Mouse (Mus musculus): ENCODE data around the gene E2f2. TPM values are rescaled to one million over a fixed set of nuclear protein-coding genes. Genes with fewer than 3 reads are reported as not detected.

The E2f2 gene
- polyA plus RNA-seq, 1 experiment from 2014 or later, result 8.0 TPM

DNA sequence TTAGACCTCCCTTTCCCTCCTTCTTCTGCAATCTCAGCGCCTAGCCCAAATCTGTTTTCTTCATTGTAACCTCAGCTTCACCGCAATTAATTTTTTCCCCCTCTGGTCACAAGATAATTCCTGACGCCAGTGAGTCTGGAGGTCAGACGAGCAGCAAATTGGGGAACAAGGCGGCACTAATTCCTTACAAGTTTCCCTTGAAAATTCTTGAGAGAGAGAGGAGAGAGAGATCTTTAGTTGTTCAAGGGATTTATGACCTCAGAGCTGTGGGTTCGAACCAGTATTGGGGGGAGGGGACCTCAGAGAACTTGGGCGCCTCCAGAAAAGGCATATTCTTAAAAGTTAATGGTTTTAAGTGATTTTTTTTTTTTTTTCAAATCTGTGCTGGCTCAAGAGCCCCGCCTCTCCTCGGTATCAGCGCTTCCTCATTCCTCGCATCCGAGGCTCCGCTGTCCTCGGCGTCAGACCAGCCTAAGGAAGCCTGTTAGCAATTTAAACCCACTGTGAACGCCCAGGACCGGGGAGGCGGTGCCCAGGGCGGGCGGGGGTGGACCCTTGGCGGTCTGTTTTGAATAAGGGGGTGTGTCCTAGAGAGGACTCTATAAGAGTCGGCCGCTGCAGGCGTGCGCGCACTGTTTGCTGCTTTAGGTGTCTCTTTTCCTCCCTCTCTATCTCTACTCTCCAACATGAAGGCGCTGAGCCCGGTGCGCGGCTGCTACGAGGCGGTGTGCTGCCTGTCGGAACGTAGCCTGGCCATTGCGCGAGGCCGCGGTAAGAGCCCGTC is 28.8 kb upstream of the E2f2 start, which contains the start of gene Id3:
TSS of gene Id3 (plus strand) at position 305 of the 784 bp plus-strand sequence.
- ATAC-seq (ENCODE audit: low FRiP score), result peak; percentile 80
- Histone ChIP-seq H3K36me3 (ENCODE audit: control insufficient read depth, insufficient read depth, low read length) (no peaks in the 10 kb centered on the region), H3K27ac (ENCODE audit: low read depth, low read length) (peak within 1 kb of the TSS; percentile 86), H3K9me3 (ENCODE audit: control insufficient read depth, low read length) (no peaks in the 10 kb centered on the region), H3K4me3 (ENCODE audit: low read depth, low read length) (peak within 1 kb of the TSS; percentile 81), H3K4me1 (ENCODE audit: control insufficient read depth, insufficient read depth, low read length) (peaks cover 62% of the 10 kb centered on the region), H3K4me2 (peak within 1 kb of the TSS; percentile 72), H3K9ac (ENCODE audit: low read length) (peak within 1 kb of the TSS; percentile 90), H3K27me3 (ENCODE audit: control insufficient read depth, insufficient read depth, low read length) (no peaks in the 10 kb centered on the region)
- peak; percentile 99 for DNase-seq (ENCODE audit: low spot score, missing footprints)
- under 1% methylated on average over 39 of the region's 39 CpGs for WGBS

DNA sequence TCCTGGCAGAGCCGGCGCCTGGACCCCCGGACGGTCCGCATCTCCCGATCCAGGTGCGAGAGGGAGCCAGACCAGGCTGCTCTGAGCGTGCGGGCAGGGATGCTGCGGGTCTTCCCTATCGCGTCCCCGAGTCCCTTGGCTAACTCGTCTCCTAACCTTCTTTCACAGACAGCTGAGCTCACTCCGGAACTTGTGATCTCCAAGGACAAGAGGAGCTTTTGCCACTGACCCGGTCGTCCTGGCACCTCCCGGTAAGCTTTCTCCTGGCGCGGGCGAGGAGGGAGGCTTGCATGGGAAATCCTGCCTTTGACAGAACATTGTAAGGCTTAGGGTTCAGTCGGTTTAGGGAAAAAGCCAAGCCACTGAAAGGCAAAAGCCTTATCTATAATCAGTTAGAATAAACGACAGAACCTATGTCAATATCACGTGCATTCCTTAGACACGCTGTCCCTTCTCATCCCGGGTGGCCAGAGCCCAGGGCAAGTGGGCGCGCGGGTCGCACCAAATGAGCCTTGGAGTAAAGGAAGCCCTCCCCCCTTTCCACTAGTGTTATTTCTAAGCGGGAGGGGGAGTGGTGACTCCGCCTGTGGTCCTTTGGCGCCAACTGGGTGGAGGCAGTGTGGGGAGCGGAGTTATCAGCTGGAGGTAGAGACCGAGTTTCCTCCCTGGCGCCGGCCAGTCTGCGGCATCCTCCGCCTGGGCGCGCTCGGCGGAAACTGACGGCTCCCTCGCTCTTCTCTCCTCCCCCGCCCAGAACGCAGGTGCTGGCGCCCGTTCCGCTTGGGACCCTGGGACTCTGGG is 27.9 kb upstream of the E2f2 start:
- peaks cover 62% of the 10 kb centered on the region for H3K4me1 ChIP-seq (ENCODE audit: control insufficient read depth, insufficient read depth, low read length)
- no peaks in the 10 kb centered on the region for H3K36me3 ChIP-seq (ENCODE audit: control insufficient read depth, insufficient read depth, low read length)
- no peak for ATAC-seq (ENCODE audit: low FRiP score)
- under 1% methylated on average over 50 of the region's 50 CpGs for WGBS
- H3K27me3 ChIP-seq (ENCODE audit: control insufficient read depth, insufficient read depth, low read length), result no peaks in the 10 kb centered on the region
- peak overlapping the region; percentile 81 for H3K4me3 ChIP-seq (ENCODE audit: low read depth, low read length)
- H3K9me3 ChIP-seq (ENCODE audit: control insufficient read depth, low read length), result no peaks in the 10 kb centered on the region
- peak overlapping the region; percentile 86 for H3K27ac ChIP-seq (ENCODE audit: low read depth, low read length)
- peak overlapping the region; percentile 72 for H3K4me2 ChIP-seq
- peak; percentile 96 for DNase-seq (ENCODE audit: low spot score, missing footprints)
- H3K9ac ChIP-seq (ENCODE audit: low read length), result peak overlapping the region; percentile 90

DNA sequence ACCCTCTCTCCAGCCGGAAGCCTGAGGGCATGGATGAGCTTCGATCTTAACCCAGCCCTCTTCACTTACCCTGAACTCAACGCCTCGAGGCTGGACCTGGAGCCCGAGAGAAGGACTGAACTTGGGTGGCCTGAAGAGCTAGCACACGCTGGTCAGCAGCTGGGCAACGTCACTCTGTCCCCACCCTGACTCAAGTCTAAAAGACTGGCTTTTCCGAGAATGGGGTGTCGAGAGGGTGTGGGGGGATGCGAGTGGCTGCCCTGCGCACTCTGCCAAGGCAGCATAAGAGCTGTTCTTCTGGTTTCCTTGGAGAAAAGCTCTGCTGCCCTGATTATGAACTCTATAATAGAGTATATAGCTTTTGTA is 27.3 kb upstream of the E2f2 start:
- peak overlapping the region; percentile 90 for H3K9ac ChIP-seq (ENCODE audit: low read length)
- peak overlapping the region; percentile 81 for H3K4me3 ChIP-seq (ENCODE audit: low read depth, low read length)
- no peaks in the 10 kb centered on the region for H3K9me3 ChIP-seq (ENCODE audit: control insufficient read depth, low read length)
- ATAC-seq (ENCODE audit: low FRiP score) (no peak), DNase-seq (ENCODE audit: low spot score, missing footprints) (no peak)
- under 1% methylated on average over 11 of the region's 11 CpGs for WGBS
- peaks cover 56% of the 10 kb centered on the region for H3K4me1 ChIP-seq (ENCODE audit: control insufficient read depth, insufficient read depth, low read length)
- no peaks in the 10 kb centered on the region for H3K36me3 ChIP-seq (ENCODE audit: control insufficient read depth, insufficient read depth, low read length)
- no peaks in the 10 kb centered on the region for H3K27me3 ChIP-seq (ENCODE audit: control insufficient read depth, insufficient read depth, low read length)
- peak overlapping the region; percentile 72 for H3K4me2 ChIP-seq
- peak overlapping the region; percentile 86 for H3K27ac ChIP-seq (ENCODE audit: low read depth, low read length)

- no peaks in the 10 kb centered on the region for H3K27me3 ChIP-seq (ENCODE audit: control insufficient read depth, insufficient read depth, low read length)
- peak overlapping the region; percentile 81 for H3K4me3 ChIP-seq (ENCODE audit: low read depth, low read length)
- ATAC-seq (ENCODE audit: low FRiP score), result no peak
- H3K27ac ChIP-seq (ENCODE audit: low read depth, low read length), result peak overlapping the region; percentile 86
- peak overlapping the region; percentile 90 for H3K9ac ChIP-seq (ENCODE audit: low read length)
- 6% methylated on average over 11 of the region's 11 CpGs for WGBS
- peak; percentile 92 for DNase-seq (ENCODE audit: low spot score, missing footprints)
- peak overlapping the region; percentile 72 for H3K4me2 ChIP-seq
- H3K36me3 ChIP-seq (ENCODE audit: control insufficient read depth, insufficient read depth, low read length), result no peaks in the 10 kb centered on the region
- H3K4me1 ChIP-seq (ENCODE audit: control insufficient read depth, insufficient read depth, low read length), result peaks cover 55% of the 10 kb centered on the region
- H3K9me3 ChIP-seq (ENCODE audit: control insufficient read depth, low read length), result no peaks in the 10 kb centered on the region
These were observed 26.8 kb upstream of the E2f2 start for GRCm38 (mm10) chr4:136145362-136145885.

DNA sequence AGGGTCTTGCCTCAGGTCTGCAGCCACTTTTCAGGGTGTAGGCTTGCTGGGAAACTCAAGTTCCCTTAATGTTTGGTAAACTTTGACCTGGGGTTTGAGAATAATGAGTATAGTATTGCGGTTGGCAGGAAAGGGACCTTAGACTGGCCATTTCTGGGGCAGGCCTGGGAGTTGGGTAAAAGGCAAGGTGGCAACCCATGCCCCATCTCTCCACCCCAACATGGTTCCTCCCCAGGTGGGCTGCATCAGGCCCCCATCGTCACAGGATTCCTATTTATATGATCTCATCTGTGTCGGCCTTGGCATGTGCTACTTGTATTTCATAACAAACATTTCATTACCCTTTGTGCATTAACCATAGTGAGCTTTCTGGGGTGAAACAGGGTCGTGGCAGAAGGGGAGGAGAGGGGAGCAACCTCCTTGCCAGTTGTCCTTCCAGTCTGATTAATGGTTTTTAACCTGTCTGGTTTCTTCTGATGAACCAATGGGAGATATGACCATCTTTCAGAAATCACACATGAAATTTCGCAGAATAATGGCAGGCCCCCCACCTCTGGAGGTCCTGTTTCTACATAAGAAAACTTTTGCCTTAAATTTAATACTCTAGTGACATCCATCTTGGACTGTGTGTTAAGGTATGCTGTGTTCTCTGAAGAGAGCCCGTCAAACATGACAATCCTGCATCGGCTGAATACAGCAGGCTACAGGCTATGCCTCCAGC is 26.0 kb upstream of the E2f2 start:
- 8% methylated on average over 7 of the region's 7 CpGs for WGBS
- no peaks in the 10 kb centered on the region for H3K36me3 ChIP-seq (ENCODE audit: control insufficient read depth, insufficient read depth, low read length)
- peak overlapping the region; percentile 72 for H3K4me2 ChIP-seq
- H3K27ac ChIP-seq (ENCODE audit: low read depth, low read length), result peak overlapping the region; percentile 86; the same call in 1 of the 2 replicates
- ATAC-seq (ENCODE audit: low FRiP score) (no peak), DNase-seq (ENCODE audit: low spot score, missing footprints) (peak; percentile 92)
- no peaks in the 10 kb centered on the region for H3K9me3 ChIP-seq (ENCODE audit: control insufficient read depth, low read length)
- H3K9ac ChIP-seq (ENCODE audit: low read length), result peak overlapping the region; percentile 90
- peak overlapping the region; percentile 81 for H3K4me3 ChIP-seq (ENCODE audit: low read depth, low read length)
- H3K4me1 ChIP-seq (ENCODE audit: control insufficient read depth, insufficient read depth, low read length), result peaks cover 55% of the 10 kb centered on the region
- H3K27me3 ChIP-seq (ENCODE audit: control insufficient read depth, insufficient read depth, low read length), result no peaks in the 10 kb centered on the region

- H3K36me3 ChIP-seq (ENCODE audit: control insufficient read depth, insufficient read depth, low read length), result no peaks in the 10 kb centered on the region
- ATAC-seq (ENCODE audit: low FRiP score) (no peak), DNase-seq (ENCODE audit: low spot score, missing footprints) (peak; percentile 90)
- peak overlapping the region; percentile 72 for H3K4me2 ChIP-seq
- H3K4me3 ChIP-seq (ENCODE audit: low read depth, low read length), result peak overlapping the region; percentile 81; the same call in 1 of the 2 replicates
- peak overlapping the region; percentile 90; the same call in 1 of the 2 replicates for H3K9ac ChIP-seq (ENCODE audit: low read length)
- H3K4me1 ChIP-seq (ENCODE audit: control insufficient read depth, insufficient read depth, low read length), result peaks cover 55% of the 10 kb centered on the region
- H3K27me3 ChIP-seq (ENCODE audit: control insufficient read depth, insufficient read depth, low read length), result no peaks in the 10 kb centered on the region
- 3% methylated on average over 6 of the region's 6 CpGs for WGBS
- no peaks in the 10 kb centered on the region for H3K9me3 ChIP-seq (ENCODE audit: control insufficient read depth, low read length)
- 0 out of 2 replicates have a peak overlapping the region, but pooled peaks have one; percentile 17 for H3K27ac ChIP-seq (ENCODE audit: low read depth, low read length)
These were observed 25.5 kb upstream of the E2f2 start for GRCm38 (mm10) chr4:136146712-136147154.

- Histone ChIP-seq H3K4me3 (ENCODE audit: low read depth, low read length) (peak overlapping the region; percentile 27), H3K9ac (ENCODE audit: low read length) (peak overlapping the region; percentile 51), H3K9me3 (ENCODE audit: control insufficient read depth, low read length) (no peaks in the 10 kb centered on the region), H3K4me1 (ENCODE audit: control insufficient read depth, insufficient read depth, low read length) (peaks cover 46% of the 10 kb centered on the region), H3K4me2 (peak overlapping the region; percentile 72), H3K27ac (ENCODE audit: low read depth, low read length) (peak overlapping the region; percentile 68), H3K36me3 (ENCODE audit: control insufficient read depth, insufficient read depth, low read length) (no peaks in the 10 kb centered on the region), H3K27me3 (ENCODE audit: control insufficient read depth, insufficient read depth, low read length) (no peaks in the 10 kb centered on the region)
- 2% methylated on average over 33 of the region's 48 CpGs for WGBS
- DNase-seq (ENCODE audit: low spot score, missing footprints), result peak; percentile 98
- ATAC-seq (ENCODE audit: low FRiP score), result peak; percentile 77
These were observed 24.6 kb upstream of the E2f2 start for GRCm38 (mm10) chr4:136147436-136148135.
